Mouse (Mus musculus): ENCODE results near the gene Dnah17.

Dnah17 gene

GRCm38 (mm10) chr11:117998356-117998755 is 132.1 kb downstream of the Dnah17 start:
- no peak for DNase-seq (ENCODE audit: extremely low spot score, low spot score)

GRCm38 (mm10) chr11:117997085-117997484 is 133.3 kb downstream of the Dnah17 start:
- no peak for DNase-seq (ENCODE audit: extremely low spot score, low spot score)

- no peak for DNase-seq (ENCODE audit: extremely low spot score, low spot score)
These were observed 134.4 kb downstream of the Dnah17 start for GRCm38 (mm10) chr11:117996066-117996465.

DNA sequence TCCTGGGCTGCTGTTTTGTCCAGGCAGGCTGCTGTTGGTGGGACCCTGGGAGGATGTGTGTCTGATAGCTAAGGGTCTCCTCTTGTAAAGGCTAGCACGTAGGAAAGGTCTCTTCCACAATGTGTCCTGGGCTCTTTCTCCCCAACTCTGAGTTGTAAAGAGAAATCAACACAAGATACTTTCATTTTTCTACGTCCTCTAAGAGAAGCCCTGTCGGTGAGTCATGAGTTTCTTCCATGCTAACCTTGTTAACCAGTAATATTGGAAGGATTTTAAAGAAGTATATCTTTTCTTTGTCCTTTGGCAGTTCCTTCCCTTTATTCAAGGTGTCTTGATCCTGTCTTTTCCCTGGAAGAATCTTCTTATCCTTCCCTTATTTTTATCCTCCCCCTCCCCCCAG is 134.8 kb downstream of the Dnah17 start:
- DNase-seq (ENCODE audit: extremely low spot score, low spot score), result no peak

DNA sequence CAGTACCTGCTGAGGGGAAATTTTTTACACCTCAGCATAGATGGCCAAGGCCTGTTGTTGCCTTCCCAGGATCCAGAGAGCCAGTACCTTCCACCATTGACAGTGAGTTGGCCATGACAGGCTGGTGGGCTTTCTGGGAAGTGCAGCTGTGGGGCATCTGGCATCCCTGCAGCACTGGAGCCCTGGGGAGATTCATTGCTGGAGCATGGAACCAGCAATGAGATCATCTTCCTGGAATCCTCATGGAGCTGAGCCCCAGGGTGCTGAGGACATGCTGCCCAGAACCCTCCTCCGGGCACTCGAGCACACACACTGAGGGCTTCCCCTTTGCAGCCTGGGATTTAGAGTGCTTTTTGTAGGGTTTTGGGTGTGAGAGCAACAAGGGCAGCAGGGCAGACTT is 135.2 kb downstream of the Dnah17 start:
- DNase-seq (ENCODE audit: extremely low spot score, low spot score), result no peak

DNA sequence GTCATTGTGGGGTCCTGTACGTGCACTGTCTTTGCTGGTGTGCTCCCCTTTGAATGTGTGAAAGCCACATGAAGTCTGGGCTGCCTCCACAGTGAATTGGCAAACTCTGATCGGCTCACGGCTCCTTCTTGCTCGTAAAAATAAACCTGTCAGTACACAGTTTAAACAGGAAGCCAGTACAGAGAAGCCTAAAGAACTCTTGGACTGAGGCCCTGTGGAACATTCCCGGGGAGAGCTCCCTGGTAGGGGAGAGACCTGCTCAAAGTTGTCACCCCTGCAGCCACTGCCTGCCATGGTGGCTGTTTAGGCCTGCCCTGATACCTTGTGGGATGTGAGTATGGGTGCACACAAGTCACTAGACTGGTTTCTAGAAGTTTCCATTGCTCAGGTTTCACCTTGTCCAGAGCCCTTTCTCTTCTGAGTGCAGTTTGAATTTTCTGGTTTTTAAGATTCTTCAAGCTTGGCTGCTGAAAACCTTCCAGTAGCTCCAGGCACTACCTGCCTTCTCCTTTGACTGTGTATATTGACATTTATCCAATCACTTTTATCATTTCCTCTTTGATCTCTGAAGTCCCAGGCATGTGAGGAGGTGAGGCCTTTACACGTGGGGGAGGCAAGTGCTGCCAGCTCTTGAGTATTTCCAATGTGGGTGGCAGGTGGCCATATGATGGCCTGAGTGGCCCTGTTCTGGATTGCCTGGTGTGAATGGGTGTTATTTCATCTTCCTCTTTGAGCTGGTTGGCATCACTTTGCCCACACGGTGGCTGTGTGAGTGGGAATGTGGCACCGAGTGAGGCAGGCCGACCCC is 136.0 kb downstream of the Dnah17 start:
- no peak for DNase-seq (ENCODE audit: extremely low spot score, low spot score)

- DNase-seq (ENCODE audit: extremely low spot score, low spot score), result no peak
These were observed 137.0 kb downstream of the Dnah17 start for GRCm38 (mm10) chr11:117993190-117994175.

GRCm38 (mm10) chr11:117991502-117992470 is 138.6 kb downstream of the Dnah17 start:
- DNase-seq (ENCODE audit: extremely low spot score, low spot score), result no peak

DNA sequence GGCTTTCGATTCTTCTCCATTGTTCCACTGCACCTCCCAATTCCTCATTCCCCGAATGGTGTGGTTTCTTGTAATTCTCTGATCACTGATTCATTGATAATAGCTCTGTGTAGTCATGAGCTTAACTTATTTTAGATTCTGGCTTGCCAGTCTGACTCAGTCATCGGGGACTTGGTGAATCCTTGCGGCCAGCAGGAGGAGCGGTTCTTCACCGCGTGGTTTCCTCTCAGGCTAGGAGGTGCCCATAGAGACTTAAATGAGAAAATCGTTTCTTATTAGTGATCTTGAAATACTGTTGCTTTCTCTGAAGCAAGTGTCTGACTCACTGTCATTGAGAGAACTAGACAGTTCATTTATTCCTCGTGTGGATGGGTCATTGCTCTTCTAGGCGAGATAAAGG is 140.5 kb downstream of the Dnah17 start:
- DNase-seq (ENCODE audit: extremely low spot score, low spot score), result no peak

DNA sequence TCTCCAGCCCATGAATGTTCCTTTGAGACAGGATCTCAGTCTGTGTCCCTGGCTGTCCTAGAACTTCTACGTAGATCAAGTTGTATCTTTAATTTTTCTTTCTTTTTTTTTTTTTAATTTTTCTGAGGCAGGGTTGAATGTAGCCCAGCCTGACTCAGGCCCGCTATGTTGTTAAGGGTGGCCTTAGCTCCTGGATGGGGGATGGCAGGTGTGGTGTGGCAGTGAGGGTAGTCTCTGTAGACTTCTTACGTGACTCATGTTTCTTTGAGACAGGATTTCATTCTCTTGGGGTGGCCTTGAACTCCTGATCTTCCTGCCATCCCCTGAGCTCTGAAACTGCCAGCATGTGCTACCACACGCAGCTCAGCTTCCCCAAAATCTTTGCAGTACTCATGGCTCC is 141.2 kb downstream of the Dnah17 start:
- DNase-seq (ENCODE audit: extremely low spot score, low spot score), result no peak

DNA sequence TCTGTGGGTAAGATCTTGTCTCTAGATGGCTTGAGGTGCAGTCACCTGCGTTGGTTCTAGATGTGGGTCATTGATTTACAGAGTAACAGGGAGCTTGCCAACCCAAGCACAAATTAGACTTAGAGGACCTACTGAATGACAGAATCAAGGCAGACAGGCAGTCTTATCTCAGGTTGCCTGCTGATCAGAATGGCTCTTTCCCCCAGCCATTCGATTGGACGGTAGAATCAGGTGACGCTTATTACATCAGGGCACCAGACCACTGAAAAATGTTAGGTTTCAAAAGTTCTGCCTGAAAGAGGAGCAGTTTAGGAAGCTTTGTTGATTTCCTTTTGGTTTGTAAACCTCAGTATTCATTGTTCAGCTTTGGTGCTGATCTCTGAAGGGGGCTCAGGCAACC is 142.5 kb downstream of the Dnah17 start:
- DNase-seq (ENCODE audit: extremely low spot score, low spot score), result no peak

DNA sequence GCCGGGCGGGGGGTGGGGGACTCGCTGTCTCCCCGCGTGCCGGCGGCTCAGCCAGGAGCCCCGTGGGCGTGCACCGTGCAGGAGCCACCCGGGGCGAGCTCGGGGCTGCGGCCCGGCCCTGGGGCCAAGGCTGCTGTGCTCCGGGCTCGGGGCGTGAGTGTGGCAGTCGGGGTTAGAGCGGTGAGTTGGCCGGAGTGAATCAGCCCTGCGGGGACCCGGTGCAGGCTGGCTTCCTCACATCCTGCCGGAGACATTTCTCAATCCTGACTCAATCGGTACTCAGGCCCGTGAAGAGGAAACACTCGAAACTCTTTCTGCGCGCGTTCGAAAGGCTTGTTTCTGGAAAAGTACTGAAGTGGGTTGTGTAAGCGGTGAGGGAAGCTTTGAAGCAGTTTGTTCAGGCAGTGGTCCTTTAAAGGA is 143.4 kb downstream of the Dnah17 start:
- DNase-seq (ENCODE audit: extremely low spot score, low spot score), result no peak

GRCm38 (mm10) chr11:117986126-117987031 is 144.1 kb downstream of the Dnah17 start, which contains the start of gene Pgs1:
Gene Pgs1 (plus strand): TSS chr11:117986292.
- DNase-seq (ENCODE audit: extremely low spot score, low spot score), result peak; percentile 97

GRCm38 (mm10) chr11:117983770-117984169 is 146.7 kb downstream of the Dnah17 start:
- no peak for DNase-seq (ENCODE audit: extremely low spot score, low spot score)

DNA sequence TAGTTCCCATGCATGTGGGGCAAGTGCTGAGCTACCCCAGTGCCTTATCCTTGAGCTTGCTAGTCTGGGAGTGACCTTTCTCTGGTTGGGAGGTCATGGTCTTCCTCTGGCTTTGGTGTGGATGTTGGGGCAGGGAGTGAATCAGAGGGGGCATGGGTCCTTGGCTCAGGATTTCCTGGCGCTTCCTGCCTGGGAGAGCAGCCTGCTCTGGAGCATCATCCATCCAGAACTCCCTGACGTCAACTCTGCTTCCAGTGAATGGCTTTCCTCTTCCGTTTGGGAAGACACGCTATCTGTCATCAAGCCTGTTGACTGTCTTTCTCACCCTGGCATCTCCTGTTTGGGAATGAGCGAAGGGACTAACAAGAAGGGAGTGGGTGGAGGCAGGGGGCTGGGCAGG is 148.0 kb downstream of the Dnah17 start:
- DNase-seq (ENCODE audit: extremely low spot score, low spot score), result no peak

DNA sequence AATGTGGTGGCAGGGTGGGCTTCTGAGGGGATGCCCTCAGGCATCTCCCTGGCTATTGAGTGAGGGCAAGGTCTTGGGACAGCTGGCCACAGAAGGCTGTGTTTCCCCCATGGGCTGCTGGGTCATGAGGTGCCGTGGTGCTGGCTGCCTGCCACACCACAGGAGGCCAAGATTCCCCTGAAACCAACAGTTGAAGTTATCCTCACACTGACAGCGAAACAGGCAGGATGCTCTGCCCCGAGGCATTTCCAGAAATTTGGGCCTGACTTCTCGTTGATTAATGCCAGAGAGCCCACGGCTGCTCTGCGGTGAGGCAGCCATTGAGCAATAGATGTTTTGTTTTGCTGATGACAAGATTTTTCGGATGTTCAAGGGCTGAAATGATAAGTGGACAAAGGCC is 151.0 kb downstream of the Dnah17 start:
- no peak for DNase-seq (ENCODE audit: extremely low spot score, low spot score)

- DNase-seq (ENCODE audit: extremely low spot score, low spot score), result peak; percentile 36
These were observed 152.6 kb downstream of the Dnah17 start for GRCm38 (mm10) chr11:117977694-117978360.

- peak; percentile 57 for DNase-seq (ENCODE audit: extremely low spot score, low spot score)
These were observed 154.3 kb downstream of the Dnah17 start for GRCm38 (mm10) chr11:117976081-117976582.

Measured in neural tube, embryonic 10.5 days (tissue).